Mouse (Mus musculus) cerebellum, adult 11 months (tissue): Measurements from ENCODE around the gene Gm21876.
"Not testable (repeated sequence)": the region's sequence is repeated elsewhere in the genome, so short reads cannot be mapped to it uniquely, and the experiment has no call there.

Experiments used
- DNase-seq: peaks from one replicate; pipeline ENCODE4 v3.0.0; 2022

Gm21876 gene

GRCm38 (mm10) chrX:21175553-21175952, at the start of gene Gm21876:
Gene Gm21876, minus strand, starts transcription at chrX:21175653.
- DNase-seq: no peak

- no peak for DNase-seq
These were observed 45.0 kb upstream of the Gm21876 start for GRCm38 (mm10) chrX:21220422-21220821.

GRCm38 (mm10) chrX:21146675-21147074, 28.8 kb downstream of the Gm21876 start:
- not testable (repeated sequence) for DNase-seq
